Mouse (Mus musculus) frontal cortex, adult 2 months (tissue): ENCODE data around the gene Pfn3. TPM values are rescaled to one million over a fixed set of nuclear protein-coding genes. Genes with fewer than 3 reads are reported as not detected.

Experiments
- DNase-seq, 2 experiments: peaks; one replicate each; pipeline ENCODE4 v3.0.0; 2022; ENCODE audit warnings: low spot score in 1 of 2; ENCODE audit errors: extremely low spot score in 1 of 2
- polyA plus RNA-seq: library from polyadenylated mRNA; depleted of rRNA; stranded (reverse); fragments of >200 nt; gene quantifications from 2 replicates; pipeline ENCODE4 v1.2.3, GENCODE M21; 2012

The Pfn3 gene
- polyA plus RNA-seq, 1 experiment: 0.42 TPM

DNA sequence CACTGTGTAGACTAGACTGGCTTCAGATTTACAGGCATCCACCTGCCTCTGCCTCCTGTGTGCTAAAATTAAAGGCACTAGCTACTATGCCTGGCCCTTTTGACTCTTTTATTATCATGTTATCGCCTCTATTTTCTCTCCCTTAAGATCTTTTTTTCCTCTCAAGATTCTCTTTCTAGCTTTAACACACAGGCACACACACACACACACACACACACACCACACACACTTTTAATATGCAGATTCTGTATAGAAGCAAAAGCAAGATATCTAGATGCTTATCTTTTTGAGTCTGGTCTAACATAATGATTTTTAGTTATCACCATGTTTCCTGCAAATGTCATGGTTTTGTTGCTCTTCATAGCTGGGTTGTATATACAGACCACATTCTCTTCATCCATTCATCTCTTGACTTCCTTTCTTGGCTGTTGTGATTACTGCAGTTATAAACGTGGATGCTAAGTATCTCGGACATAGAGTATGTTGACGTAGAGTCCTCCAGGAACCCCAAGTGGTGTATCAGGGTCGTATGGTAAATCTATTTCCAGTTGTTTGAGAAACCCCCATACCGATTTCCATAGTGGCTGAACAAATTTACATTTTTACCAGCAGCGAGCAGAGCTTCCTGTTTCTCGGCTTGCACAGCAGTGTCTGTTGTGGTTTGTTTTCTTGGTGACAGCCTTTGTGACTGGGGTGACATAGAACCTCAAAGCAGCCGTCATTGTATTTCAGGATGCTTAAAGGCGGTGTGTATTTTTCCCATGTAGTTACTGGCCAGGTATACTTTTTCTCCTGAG lies 17.1 kb upstream of the Pfn3 start:
- no peak for DNase-seq

DNA sequence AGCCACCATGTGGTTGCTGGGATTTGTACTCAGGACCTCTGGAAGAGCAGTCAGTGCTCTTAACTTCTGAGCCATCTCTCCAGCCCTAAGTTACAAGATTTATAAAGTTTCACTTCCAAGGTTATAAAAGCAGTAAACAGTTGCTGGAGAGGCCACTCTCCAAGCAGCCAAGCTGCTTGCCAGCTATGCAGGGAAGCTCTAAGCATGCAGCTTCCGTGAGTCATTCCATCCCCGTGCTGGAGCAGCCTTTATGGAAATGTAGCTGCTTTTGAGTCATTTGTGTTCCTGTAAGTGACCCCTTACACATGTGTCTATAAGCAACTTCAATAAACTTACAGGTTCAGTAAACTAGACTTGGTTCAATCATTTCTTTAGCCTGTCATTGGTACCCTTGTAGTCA lies 15.5 kb upstream of the Pfn3 start:
- DNase-seq: no peak

DNA sequence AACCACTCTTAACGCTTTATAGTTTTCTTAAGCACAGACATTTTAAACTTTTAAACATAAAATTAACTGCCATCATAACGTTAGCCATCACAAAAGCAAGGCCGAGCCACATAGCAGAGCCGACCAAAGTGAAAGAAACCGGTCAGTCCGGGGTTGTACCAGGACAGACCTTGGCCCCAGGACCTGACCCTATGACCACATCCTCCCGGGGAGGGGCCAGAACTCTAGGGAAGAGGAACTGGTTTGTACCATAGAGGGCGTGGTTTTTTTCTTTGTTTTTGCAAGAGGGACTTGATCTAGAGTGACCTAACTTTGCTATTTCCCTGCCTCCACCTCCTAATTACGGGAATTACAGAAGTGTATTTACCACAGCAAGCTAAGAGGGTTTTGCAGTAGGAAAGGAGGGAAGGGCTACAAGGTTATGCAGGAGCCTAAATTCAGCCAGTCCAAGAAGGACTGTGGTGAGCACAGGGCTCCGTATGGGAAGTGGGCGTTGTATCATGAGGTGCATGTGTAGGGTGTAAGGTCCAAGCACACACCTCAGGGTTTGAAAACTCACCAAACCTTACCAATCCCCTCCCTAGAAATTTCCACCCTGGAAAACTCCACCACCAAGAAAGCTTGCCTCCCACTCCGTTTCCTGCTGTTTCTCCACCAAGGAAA lies 14.3 kb upstream of the Pfn3 start:
- no peak for DNase-seq

- DNase-seq: no peak
These were observed 11.6 kb upstream of the Pfn3 start, which contains the start of gene F12 for GRCm38 (mm10) chr13:55426613-55427012. Gene F12, minus strand, starts transcription at chr13:55426793.

DNA sequence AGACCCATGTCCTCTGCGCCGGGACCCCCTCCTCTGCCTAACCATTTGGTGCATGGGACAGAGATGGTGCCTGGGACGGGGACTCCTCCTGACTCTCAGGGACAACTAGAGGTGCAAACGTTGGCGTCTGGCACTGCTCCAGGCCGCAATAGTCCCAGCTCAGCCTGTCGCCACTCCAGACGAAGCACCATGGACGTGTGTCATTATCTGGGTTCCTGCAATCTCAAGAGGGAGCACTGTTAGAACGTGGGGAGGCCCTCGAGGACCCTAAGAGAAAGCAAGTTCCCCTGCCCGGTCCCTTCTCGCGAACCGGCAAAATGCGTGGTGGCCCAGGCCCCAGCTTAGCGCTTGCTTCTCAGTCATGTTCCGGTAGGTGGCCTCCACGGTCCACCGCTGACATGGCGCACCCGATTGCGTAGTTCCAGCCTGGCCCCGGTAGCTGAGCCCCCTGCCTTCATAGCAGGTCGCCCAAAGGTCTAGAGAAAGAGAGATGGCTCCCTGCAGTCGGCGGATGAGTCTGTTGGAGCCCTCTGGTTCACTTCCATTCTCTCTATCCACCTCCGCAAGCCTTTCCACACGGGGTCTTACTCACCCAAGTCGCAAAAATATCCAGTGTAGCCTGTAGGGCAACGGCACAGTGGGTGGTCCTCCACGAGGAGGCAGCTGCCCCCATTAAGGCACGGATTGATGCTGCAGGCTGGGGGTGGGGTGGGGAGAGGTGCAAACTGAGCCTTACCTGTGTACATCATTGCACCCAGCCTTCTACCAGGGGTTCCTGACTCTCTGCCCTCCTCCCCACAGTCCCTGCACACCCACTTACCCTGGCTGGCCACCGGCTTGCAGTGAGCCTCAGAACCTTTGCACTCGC lies 6.1 kb upstream of the Pfn3 start:
- DNase-seq: peak in 1 of 2 experiments; percentile 79

DNA sequence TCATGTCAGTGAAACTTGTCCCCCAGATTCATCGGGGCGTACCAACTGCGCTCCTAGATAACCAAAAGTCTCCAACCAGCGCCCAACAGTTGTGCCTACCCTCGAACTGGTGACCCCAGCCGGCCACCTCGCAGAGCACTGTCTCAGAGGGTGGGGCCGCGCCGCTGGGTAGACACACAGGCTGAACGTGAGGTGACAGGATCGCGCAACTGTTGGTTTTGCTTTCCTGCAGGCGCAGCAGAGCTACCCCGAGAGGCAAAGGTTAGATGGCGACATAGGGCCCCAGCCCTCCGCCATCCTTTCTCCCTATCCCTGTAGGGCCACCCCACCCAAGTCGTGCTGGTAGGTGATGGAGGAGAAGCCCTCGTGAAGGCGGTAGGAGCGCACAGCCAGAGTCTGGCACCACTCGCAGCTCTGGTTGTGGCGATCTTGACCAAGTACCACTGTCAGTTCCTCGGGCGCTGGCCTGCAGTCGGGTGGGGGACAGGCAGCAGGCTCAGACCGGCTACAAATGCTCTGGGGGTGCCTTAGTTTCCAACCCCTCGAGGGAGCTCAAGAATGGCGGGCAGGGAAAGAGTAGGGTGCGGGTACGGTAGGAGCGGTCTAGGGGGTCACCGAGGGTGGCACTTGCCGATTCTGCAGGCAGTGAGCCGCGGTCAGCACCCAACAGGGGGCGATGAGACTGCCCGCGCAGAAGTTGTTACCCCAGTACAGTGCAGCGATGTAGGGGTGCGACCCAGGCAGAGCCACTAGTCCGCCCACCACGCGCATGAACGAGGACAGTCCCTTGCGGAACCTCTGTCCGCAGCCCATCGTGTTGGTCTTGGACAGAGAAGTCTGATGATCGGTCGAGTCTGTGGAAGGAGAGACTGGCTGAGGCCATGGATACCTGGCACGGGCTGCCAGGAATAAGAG lies 5.2 kb upstream of the Pfn3 start:
- DNase-seq: no peak

- DNase-seq: no peak
These were observed 4.1 kb upstream of the Pfn3 start for GRCm38 (mm10) chr13:55419142-55419541.

- peak in 1 of 2 experiments; percentile 94 for DNase-seq
These were observed 3.0 kb upstream of the Pfn3 start for GRCm38 (mm10) chr13:55418004-55418403.

DNA sequence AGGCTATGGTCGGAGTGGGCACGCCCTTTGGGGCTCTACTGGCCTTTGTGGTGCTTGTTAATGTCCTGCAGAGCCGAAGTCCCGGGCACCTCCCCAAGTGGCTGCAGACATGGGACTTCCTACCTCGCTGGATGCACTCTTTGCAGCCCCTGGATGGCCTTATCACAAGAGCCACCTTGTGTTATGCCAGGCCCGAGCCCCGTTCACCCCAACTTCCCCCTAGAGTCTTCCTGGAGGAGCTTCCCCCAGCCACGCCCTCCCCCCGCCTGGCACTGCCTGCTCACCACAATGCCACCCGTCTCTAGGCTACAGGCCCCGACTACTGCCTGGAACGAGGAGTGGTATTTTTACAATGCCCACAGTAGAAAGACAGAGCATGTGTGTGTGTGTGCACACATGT lies 1.7 kb downstream of the Pfn3 start:
- DNase-seq: no peak

GRCm38 (mm10) chr13:55412643-55413307 lies 2.3 kb downstream of the Pfn3 start:
- no peak for DNase-seq

- DNase-seq: no peak
These were observed 3.2 kb downstream of the Pfn3 start for GRCm38 (mm10) chr13:55411826-55412225.

DNA sequence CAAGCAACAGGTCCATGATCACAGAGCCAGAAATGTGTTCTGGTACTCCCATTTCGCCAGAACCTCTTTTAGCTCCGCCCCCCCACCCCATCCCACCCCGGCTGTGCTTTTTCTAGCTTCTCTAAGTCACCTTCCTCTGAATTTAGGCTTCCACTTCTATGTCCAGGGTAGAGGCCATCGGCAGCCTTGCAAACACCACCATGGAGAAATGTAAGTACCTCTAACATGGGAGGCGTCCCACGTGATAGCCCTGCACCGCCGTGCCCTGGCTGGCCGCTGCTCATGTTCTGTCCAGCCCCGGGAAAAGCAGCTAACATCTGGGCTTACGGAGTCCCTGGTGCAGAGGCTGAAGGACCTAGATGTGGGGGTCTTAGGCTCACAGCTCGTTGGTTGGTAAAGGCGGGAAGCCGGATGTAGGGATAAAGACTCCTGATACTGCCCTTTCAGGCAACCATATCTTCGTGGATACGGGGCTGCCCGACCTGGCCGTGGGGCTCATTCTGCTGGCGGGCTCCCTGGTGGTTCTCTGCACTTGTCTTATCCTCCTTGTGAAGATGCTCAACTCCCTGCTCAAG lies 6.4 kb downstream of the Pfn3 start:
- no peak for DNase-seq

- no peak for DNase-seq
These were observed 7.7 kb downstream of the Pfn3 start for GRCm38 (mm10) chr13:55407341-55407740.

GRCm38 (mm10) chr13:55405783-55406390 lies 9.1 kb downstream of the Pfn3 start:
- no peak for DNase-seq

DNA sequence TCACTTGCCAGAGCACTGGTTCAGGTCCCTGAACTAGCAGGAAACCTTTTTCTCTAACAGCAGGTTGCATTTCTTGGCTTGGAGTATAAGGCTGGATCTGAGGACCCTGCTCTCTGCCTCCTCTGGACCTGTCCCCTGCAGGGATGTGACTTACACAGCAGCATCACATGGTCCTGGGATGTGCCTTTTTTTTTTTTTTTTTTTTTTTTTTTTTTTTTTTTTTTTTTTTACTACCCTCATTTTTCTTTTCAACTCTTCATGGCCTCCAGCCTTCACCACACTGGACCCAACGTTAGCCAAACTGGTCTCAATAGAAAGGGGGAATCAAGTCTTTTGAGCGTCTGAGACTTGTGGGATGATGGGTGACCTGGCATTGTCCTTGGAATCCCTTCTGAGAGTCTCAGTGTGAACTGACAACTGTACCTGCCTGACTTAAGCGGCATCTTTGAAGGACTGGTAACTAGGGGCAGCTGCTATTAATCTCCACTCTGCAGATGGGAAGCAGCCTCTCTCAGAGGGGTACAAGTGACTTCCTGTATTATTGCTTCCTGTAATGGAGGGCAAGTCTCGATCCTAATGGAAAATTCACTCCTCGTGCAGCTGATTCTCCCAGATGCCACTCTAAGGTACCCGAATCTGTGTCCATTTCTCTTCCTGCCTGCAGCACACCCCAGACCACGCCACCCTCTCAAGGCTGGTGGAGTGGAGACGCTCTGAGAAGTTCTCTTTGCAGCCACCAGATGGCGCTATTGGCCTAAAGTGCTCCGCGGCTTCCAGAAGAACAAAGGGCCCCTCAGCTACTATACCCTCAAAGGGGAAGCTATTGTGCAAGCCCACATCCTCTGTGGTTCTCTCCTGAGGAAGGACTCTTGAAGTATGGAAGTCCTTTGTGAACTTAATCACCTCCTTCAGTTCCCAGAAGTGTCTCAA lies 9.9 kb downstream of the Pfn3 start:
- peak in 1 of 2 experiments; percentile 89 for DNase-seq

- peak; percentile 74 to 80 for DNase-seq
These were observed 10.8 kb downstream of the Pfn3 start for GRCm38 (mm10) chr13:55403935-55404852.

DNA sequence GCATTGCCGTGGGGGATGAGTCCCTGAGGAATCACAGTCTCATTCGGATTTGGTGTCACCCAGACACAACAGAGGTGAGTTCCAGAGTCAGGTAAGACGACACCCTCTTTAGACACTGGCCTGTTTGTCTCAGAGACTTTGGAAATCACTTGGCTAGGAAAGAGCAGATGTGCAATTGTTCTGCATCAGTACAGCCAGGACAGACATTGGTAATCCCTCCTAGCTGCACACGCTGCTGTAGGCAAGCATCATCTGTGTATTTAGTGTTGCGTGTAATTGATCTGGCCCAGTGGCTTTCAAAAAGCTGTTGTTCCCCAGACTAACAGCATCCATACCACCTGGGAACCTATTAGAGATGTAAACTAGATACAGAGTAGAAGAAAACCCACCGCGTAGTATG lies 11.8 kb downstream of the Pfn3 start:
- no peak for DNase-seq
